Mouse (Mus musculus) MEL (cell line): ENCODE data around the gene Syn3. TPM values are rescaled to one million over a fixed set of nuclear protein-coding genes. Genes with fewer than 3 reads are reported as not detected.

ENCODE experiments used
- DNase-seq: peaks from one replicate; pipeline ENCODE4 v3.0.0; 2011; ENCODE audit warnings: low read depth, low spot score
- H3K27ac ChIP-seq: 2 replicates; pipeline ENCODE4 v1.5.1; 2012; ENCODE audit warnings: low read depth, mild to moderate bottlenecking, control low read depth, low read length, moderate library complexity; ENCODE audit not compliant: control insufficient read depth
- H3K27me3 ChIP-seq, 2 experiments: fragments of 150-350 bp in 1 of 2; sonication (generic) in 1 of 2; 2 replicates each; pipeline ENCODE4 v1.6.1; 2012; ENCODE audit warnings: low read length in 2 of 2, mild to moderate bottlenecking in 2 of 2, improper control_type of control experiment in 1 of 2, moderate library complexity in 1 of 2; ENCODE audit not compliant: insufficient read depth in 2 of 2, control insufficient read depth in 1 of 2
- H3K36me3 ChIP-seq, 2 experiments: 2 replicates each; pipeline ENCODE4 v1.6.1; 2012 to 2014; ENCODE audit warnings: low read length in 2 of 2, improper control_type of control experiment in 1 of 2, inconsistent platforms in 1 of 2, mild to moderate bottlenecking in 1 of 2; ENCODE audit not compliant: insufficient read depth in 2 of 2, control insufficient read depth in 1 of 2
- H3K4me1 ChIP-seq, 2 experiments: fragments of 150-350 bp in 1 of 2; sonication (generic) in 1 of 2; 2 replicates each; pipeline ENCODE4 v1.6.1; 2012; ENCODE audit warnings: low read length in 2 of 2, improper control_type of control experiment in 1 of 2, mild to moderate bottlenecking in 1 of 2; ENCODE audit not compliant: insufficient read depth in 2 of 2, control insufficient read depth in 1 of 2
- H3K4me3 ChIP-seq, 2 experiments: fragments of 150-350 bp in 1 of 2; sonication (generic) in 1 of 2; 2 replicates each; pipeline ENCODE4 v1.5.1; 2012; ENCODE audit warnings: low read depth in 2 of 2, low read length in 2 of 2, mild to moderate bottlenecking in 2 of 2, moderate library complexity in 2 of 2, control low read depth in 1 of 2, improper control_type of control experiment in 1 of 2; ENCODE audit not compliant: control insufficient read depth in 1 of 2, insufficient read depth in 1 of 2
- H3K79me2 ChIP-seq: 2 replicates; pipeline ENCODE4 v1.6.1; 2012; ENCODE audit warnings: mild to moderate bottlenecking, low read length, moderate library complexity; ENCODE audit not compliant: control insufficient read depth, poor library complexity, insufficient read depth
- H3K9ac ChIP-seq: 2 replicates; pipeline ENCODE4 v1.6.1; 2012; ENCODE audit warnings: low read depth, mild to moderate bottlenecking, control low read depth, low read length, moderate library complexity; ENCODE audit not compliant: control insufficient read depth, poor library complexity, severe bottlenecking
- H3K9me3 ChIP-seq: fragments of 150-350 bp; sonication (generic); replicated peaks from 2 replicates; pipeline ENCODE4 v1.6.1; 2012; ENCODE audit warnings: mild to moderate bottlenecking, low read length, improper control_type of control experiment, moderate library complexity; ENCODE audit not compliant: insufficient read depth
- BHLHE40 ChIP-seq: IDR thresholded peaks from 2 replicates; pipeline ENCODE4 v1.6.1; 2012; ENCODE audit warnings: low read depth, mild to moderate bottlenecking, inconsistent platforms, low read length, improper control_type of control experiment, borderline replicate concordance
- CHD1 ChIP-seq: IDR thresholded peaks from 2 replicates; pipeline ENCODE4 v1.6.1; 2012; ENCODE audit warnings: low read depth, mild to moderate bottlenecking, inconsistent platforms, low read length, improper control_type of control experiment
- CHD2 ChIP-seq: IDR thresholded peaks from 2 replicates; pipeline ENCODE4 v1.6.1; 2011; ENCODE audit warnings: low read length, improper control_type of control experiment
- E2F4 ChIP-seq: IDR thresholded peaks from 2 replicates; pipeline ENCODE4 v1.6.1; 2011; ENCODE audit warnings: low read depth, low read length, improper control_type of control experiment, borderline replicate concordance
- ELF1 ChIP-seq: IDR thresholded peaks from 2 replicates; pipeline ENCODE4 v1.6.1; 2014; ENCODE audit warnings: low read depth, mild to moderate bottlenecking, inconsistent platforms, low read length, improper control_type of control experiment, moderate library complexity
- EP300 ChIP-seq, 2 experiments: IDR thresholded peaks; 2 replicates each; pipeline ENCODE4 v1.6.1; 2011; ENCODE audit warnings: improper control_type of control experiment in 2 of 2, low read length in 2 of 2, low read depth in 1 of 2, mild to moderate bottlenecking in 1 of 2
- GABPA ChIP-seq: IDR thresholded peaks from 2 replicates; pipeline ENCODE4 v1.6.1; 2012; ENCODE audit warnings: low read depth, mild to moderate bottlenecking, inconsistent platforms, low read length, improper control_type of control experiment, moderate library complexity
- HCFC1 ChIP-seq: IDR thresholded peaks from 2 replicates; pipeline ENCODE4 v1.6.1; 2012; ENCODE audit warnings: low read depth, mild to moderate bottlenecking, inconsistent platforms, low read length, improper control_type of control experiment, moderate library complexity
- JUND ChIP-seq: IDR thresholded peaks from 2 replicates; pipeline ENCODE4 v1.6.1; 2011; ENCODE audit warnings: low read depth, mild to moderate bottlenecking, improper control_type of control experiment, low read length
- KAT2A ChIP-seq: conservative IDR thresholded peaks from 2 replicates; pipeline ENCODE4 v1.6.1; 2012; ENCODE audit warnings: low read depth, low read length, improper control_type of control experiment, inconsistent platforms
- MXI1 ChIP-seq: IDR thresholded peaks from 2 replicates; pipeline ENCODE4 v1.6.1; 2011; ENCODE audit warnings: mild to moderate bottlenecking, low read depth, low read length, improper control_type of control experiment
- MYB ChIP-seq: IDR thresholded peaks from 2 replicates; pipeline ENCODE4 v1.6.1; 2011; ENCODE audit warnings: mild to moderate bottlenecking, low read depth, low read length, improper control_type of control experiment
- MYC ChIP-seq: IDR thresholded peaks from 2 replicates; pipeline ENCODE4 v1.6.1; 2011; ENCODE audit warnings: low read depth, mild to moderate bottlenecking, low read length, improper control_type of control experiment, moderate library complexity
- NELFE ChIP-seq: IDR thresholded peaks from 2 replicates; pipeline ENCODE4 v1.6.1; 2011; ENCODE audit warnings: low read depth, low read length, improper control_type of control experiment
- NRF1 ChIP-seq: IDR thresholded peaks from 2 replicates; pipeline ENCODE4 v1.6.1; 2014; ENCODE audit warnings: low read depth, mild to moderate bottlenecking, inconsistent platforms, low read length, improper control_type of control experiment, moderate library complexity; ENCODE audit not compliant: poor library complexity, insufficient read depth, severe bottlenecking
- POLR2A ChIP-seq, 2 experiments: IDR thresholded peaks; 2 replicates each; pipeline ENCODE4 v1.6.1; 2011 to 2012; ENCODE audit warnings: low read length in 2 of 2, mild to moderate bottlenecking in 2 of 2, control low read depth in 1 of 2, improper control_type of control experiment in 1 of 2, low read depth in 1 of 2, moderate library complexity in 1 of 2; ENCODE audit not compliant: control insufficient read depth in 1 of 2, insufficient read depth in 1 of 2, poor library complexity in 1 of 2
- POLR2AphosphoS5 ChIP-seq: IDR thresholded peaks from 2 replicates; pipeline ENCODE4 v1.6.1; 2012; ENCODE audit warnings: low read depth, borderline replicate concordance, mild to moderate bottlenecking, inconsistent platforms, low read length, moderate library complexity, mixed read lengths
- RAD21 ChIP-seq: IDR thresholded peaks from 2 replicates; pipeline ENCODE4 v1.6.1; 2011; ENCODE audit warnings: mild to moderate bottlenecking, low read depth, low read length, improper control_type of control experiment
- SMC3 ChIP-seq: IDR thresholded peaks from 2 replicates; pipeline ENCODE4 v1.6.1; 2011; ENCODE audit warnings: low read depth, low read length, improper control_type of control experiment
- TAL1 ChIP-seq: IDR thresholded peaks from 2 replicates; pipeline ENCODE4 v1.6.1; 2012; ENCODE audit warnings: mild to moderate bottlenecking, inconsistent platforms, low read length, moderate library complexity, mixed read lengths
- USF1 ChIP-seq: IDR thresholded peaks from 2 replicates; pipeline ENCODE4 v1.6.1; 2014; ENCODE audit warnings: low read depth, mild to moderate bottlenecking, inconsistent platforms, low read length, improper control_type of control experiment, moderate library complexity
- ZC3H11A ChIP-seq: IDR thresholded peaks from 2 replicates; pipeline ENCODE4 v1.6.1; 2012; ENCODE audit warnings: low read depth, mild to moderate bottlenecking, inconsistent platforms, low read length, improper control_type of control experiment
- ZNF384 ChIP-seq: IDR thresholded peaks from 2 replicates; pipeline ENCODE4 v1.6.1; 2012; ENCODE audit warnings: low read depth, mild to moderate bottlenecking, inconsistent platforms, low read length, improper control_type of control experiment
- polyA plus RNA-seq, 2 experiments: library from polyadenylated mRNA; stranded (reverse) in 1 of 2; unstranded in 1 of 2; fragments of >175 nt in 1 of 2; fragments of >200 nt in 1 of 2; gene quantifications; 2 replicates each; pipeline versions ENCODE4 v1.2.1 to v1.2.4; 2012; ENCODE audit warnings: low replicate concordance in 2 of 2, low read depth in 1 of 2; ENCODE audit not compliant: insufficient read length in 2 of 2, insufficient read depth in 1 of 2, missing spikeins in 1 of 2
- total RNA-seq: library from RNA; depleted of rRNA; stranded (reverse); fragments of 300-350 nt; gene quantifications from 2 replicates; pipeline ENCODE4 v1.2.3, GENCODE M21; 2012

Gene Syn3
- total and polyA plus RNA-seq, 3 experiments, result 0.06 TPM; not detected in 2

DNA sequence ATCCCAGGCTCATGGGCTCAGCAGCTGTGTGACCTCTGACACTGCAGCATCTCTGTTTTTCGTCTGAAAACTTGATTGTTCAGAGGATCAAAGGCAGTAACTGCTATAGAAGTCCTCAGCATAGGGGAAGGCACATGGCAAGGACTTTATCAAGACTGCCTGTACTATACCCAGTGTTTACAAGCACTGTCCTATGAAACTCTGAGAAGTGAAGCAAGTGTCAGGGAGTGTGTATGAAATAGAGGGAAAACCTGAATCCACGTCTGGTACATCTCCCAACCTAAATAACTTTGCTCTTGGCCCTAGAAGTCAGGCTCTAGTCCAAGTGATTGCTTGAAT is 116.8 kb downstream of the Syn3 start:
- DNase-seq, result no peak
- no peaks in the 10 kb centered on the region for H3K4me1 ChIP-seq
- H3K9ac ChIP-seq, result no peak overlapping the region
- H3K4me3 ChIP-seq, result no peak overlapping the region
- H3K79me2 ChIP-seq, result no peaks in the 10 kb centered on the region
- no peak overlapping the region for H3K27ac ChIP-seq
- H3K36me3 ChIP-seq, result no peaks in the 10 kb centered on the region
- TF ChIP-seq ZC3H11A (no peak), BHLHE40 (no peak), RAD21 (no peak), POLR2A (IDR thresholded peaks at IDR 0.05; ENCODE audit: control insufficient read depth in 1 of 2, insufficient read depth in 1 of 2, low read depth in 1 of 2, low read length in 2 of 2, poor library complexity in 1 of 2) (no peak), MXI1 (no peak), NRF1 (no peak), ELF1 (no peak), JUND (no peak), KAT2A (no peak), CHD2 (no peak), E2F4 (no peak), CHD1 (no peak), NELFE (no peak), TAL1 (no peak), POLR2AphosphoS5 (no peak), GABPA (no peak)
- no peaks in the 10 kb centered on the region for H3K9me3 ChIP-seq
- H3K27me3 ChIP-seq, result no peaks in the 10 kb centered on the region; a peak in 1 of 4 replicates

DNA sequence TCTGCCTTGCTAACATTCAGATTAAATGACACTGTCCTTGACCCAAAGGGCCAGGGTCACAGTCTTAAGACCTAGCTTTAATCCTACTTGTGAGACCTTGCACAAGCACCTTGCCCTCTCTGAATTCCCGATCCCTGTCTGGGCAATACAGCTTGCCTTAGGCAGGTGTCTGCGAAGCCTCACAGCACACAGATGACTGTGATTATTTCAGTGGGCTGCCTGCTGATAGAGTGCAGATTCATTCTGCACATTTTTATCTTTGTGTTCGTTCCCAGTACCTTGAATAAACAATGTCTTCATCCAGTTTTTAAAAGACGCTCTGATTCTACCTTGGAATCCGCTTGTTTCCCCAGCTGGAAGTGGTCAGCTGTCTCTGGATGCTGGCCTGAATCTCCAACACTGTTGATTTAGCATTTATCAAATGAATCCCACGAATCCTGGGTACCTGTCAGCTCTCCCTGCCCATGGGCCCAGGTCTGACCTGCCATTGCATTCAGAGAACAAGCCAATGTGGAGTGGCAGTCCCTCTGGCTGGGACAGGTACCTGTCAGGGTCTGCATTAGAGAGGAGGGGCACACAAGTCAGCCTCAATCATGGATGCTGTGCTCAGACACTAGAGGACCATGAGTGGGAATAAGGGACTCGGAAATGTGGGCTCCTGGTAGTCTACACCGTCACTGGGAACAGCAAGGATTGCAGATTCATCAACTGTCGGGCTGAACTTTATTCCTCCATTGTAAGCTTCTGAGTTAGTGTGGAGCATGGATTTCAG is 117.4 kb downstream of the Syn3 start:
- no peak for DNase-seq
- Histone ChIP-seq H3K27ac (no peak overlapping the region), H3K79me2 (no peaks in the 10 kb centered on the region), H3K27me3 (no peaks in the 10 kb centered on the region; a peak in 1 of 4 replicates), H3K4me1 (no peaks in the 10 kb centered on the region), H3K4me3 (no peak overlapping the region), H3K9me3 (no peaks in the 10 kb centered on the region), H3K9ac (no peak overlapping the region), H3K36me3 (no peaks in the 10 kb centered on the region)
- TF ChIP-seq MYB (no peak), MYC (no peak), HCFC1 (no peak), USF1 (no peak), EP300 (IDR thresholded peaks at IDR 0.05; ENCODE audit: low read depth in 1 of 2, low read length in 2 of 2) (no peak), ZNF384 (no peak), SMC3 (no peak), GABPA (no peak)
